Mouse (Mus musculus) hindbrain, embryonic 11.5 days (tissue): Measurements from ENCODE around the gene Vhl. TPM values are rescaled to one million over a fixed set of nuclear protein-coding genes. Genes with fewer than 3 reads are reported as not detected.

Source experiments
- ATAC-seq: fragments of 200-750 bp; cut with Nextera tagmentation; 2 replicates; pipeline ENCODE4 v1.8.0; 2017; ENCODE audit warnings: mild to moderate bottlenecking, moderate TSS enrichment, moderate library complexity; ENCODE audit not compliant: low FRiP score
- DNase-seq: peaks from one replicate; pipeline ENCODE4 v3.0.0-alpha.2; 2015; ENCODE audit warnings: low spot score
- H3K27ac ChIP-seq: fragments of 300-500 bp; sonication (generic); 2 replicates; pipeline ENCODE4 v1.5.1; 2014; ENCODE audit warnings: mild to moderate bottlenecking, low read depth, low read length
- H3K27me3 ChIP-seq: fragments of 300-500 bp; sonication (generic); 2 replicates; pipeline ENCODE4 v1.6.1; 2014; ENCODE audit warnings: mild to moderate bottlenecking, low read length, moderate library complexity, mixed read lengths; ENCODE audit not compliant: control insufficient read depth, insufficient read depth
- H3K36me3 ChIP-seq: fragments of 300-500 bp; sonication (generic); 2 replicates; pipeline ENCODE4 v1.6.1; 2014; ENCODE audit warnings: mild to moderate bottlenecking, low read length, moderate library complexity, mixed read lengths; ENCODE audit not compliant: control insufficient read depth, insufficient read depth
- H3K4me1 ChIP-seq: fragments of 300-500 bp; sonication (generic); replicated peaks from 2 replicates; pipeline ENCODE4 v1.6.1; 2014; ENCODE audit warnings: low read length, mixed read lengths; ENCODE audit not compliant: control insufficient read depth, insufficient read depth
- H3K4me2 ChIP-seq: fragments of 300-500 bp; sonication (generic); replicated peaks from 2 replicates; pipeline ENCODE4 v1.6.1; 2014; ENCODE audit warnings: mild to moderate bottlenecking, low read depth, low read length
- H3K4me3 ChIP-seq: fragments of 300-500 bp; sonication (generic); 2 replicates; pipeline ENCODE4 v1.5.1; 2014; ENCODE audit warnings: low read depth, low read length
- H3K9ac ChIP-seq: fragments of 300-500 bp; sonication (generic); 2 replicates; pipeline ENCODE4 v1.6.1; 2014; ENCODE audit warnings: low read depth, low read length
- H3K9me3 ChIP-seq: fragments of 300-500 bp; sonication (generic); 2 replicates; pipeline ENCODE4 v1.6.1; 2016; ENCODE audit warnings: low read length; ENCODE audit not compliant: control insufficient read depth
- WGBS: fragments of 180-500 bp; shearing (Covaris S2); extraction: QIAGEN DNeasy Blood & Tissue Kit; methylation state at CpG from one replicate; pipeline ENCODE4 v1.1.7; 2014; 5-methylcytosine and 5-hydroxymethylcytosine counted together
- polyA plus RNA-seq: library from polyadenylated mRNA; unstranded; fragments of >200 nt; fragmentation: Nextera tagmentation; extraction: Ambion mirVana; gene quantifications from 2 replicates; pipeline ENCODE4 v1.2.1, GENCODE M21; 2014

Gene Vhl
- polyA plus RNA-seq: 63.0 and 64.4 TPM in 2 replicates

- ATAC-seq (peak; percentile 90), DNase-seq (peak; percentile 90)
- Histone ChIP-seq H3K9me3 (no peaks in the 10 kb centered on the region), H3K4me2 (peak within 1 kb of the TSS; percentile 58), H3K36me3 (no peaks in the 10 kb centered on the region), H3K27ac (peak within 1 kb of the TSS; percentile 72), H3K27me3 (no peaks in the 10 kb centered on the region), H3K4me1 (peaks cover 2% of the 10 kb centered on the region; the same call in 1 of the 2 replicates), H3K4me3 (peak within 1 kb of the TSS; percentile 54), H3K9ac (peak within 1 kb of the TSS; percentile 79)
- 2% methylated on average over 52 of the region's 76 CpGs for WGBS
Observed at GRCm38 (mm10) chr6:113623941-113624751, at the start of gene Vhl. TSS of gene Vhl (plus strand) at chr6:113623959.

GRCm38 (mm10) chr6:113576044-113576443, 47.7 kb upstream of the Vhl start:
- 98% methylated on average over 6 of the region's 6 CpGs for WGBS
- no peak for ATAC-seq
- H3K36me3 ChIP-seq: no peaks in the 10 kb centered on the region

GRCm38 (mm10) chr6:113579306-113579705, 44.5 kb upstream of the Vhl start:
- Histone ChIP-seq H3K36me3 (no peaks in the 10 kb centered on the region; the same call in 1 of the 2 replicates), H3K4me2 (no peak overlapping the region), H3K4me1 (no peaks in the 10 kb centered on the region), H3K27me3 (no peaks in the 10 kb centered on the region), H3K4me3 (no peak overlapping the region), H3K27ac (no peak overlapping the region), H3K9ac (no peak overlapping the region), H3K9me3 (no peaks in the 10 kb centered on the region)
- WGBS: 93% methylated on average over 3 of the region's 3 CpGs
- ATAC-seq: no peak
- DNase-seq: no peak

More at GRCm38 (mm10) chr6:113576044-113576443, 47.7 kb upstream of the Vhl start:
- Histone ChIP-seq H3K9ac (no peak overlapping the region), H3K9me3 (no peaks in the 10 kb centered on the region), H3K27ac (no peak overlapping the region), H3K4me2 (no peak overlapping the region), H3K4me1 (no peaks in the 10 kb centered on the region), H3K27me3 (no peaks in the 10 kb centered on the region), H3K4me3 (no peak overlapping the region)
- no peak for DNase-seq

GRCm38 (mm10) chr6:113583023-113583422, 40.7 kb upstream of the Vhl start:
- Histone ChIP-seq H3K27me3 (no peaks in the 10 kb centered on the region), H3K36me3 (no peaks in the 10 kb centered on the region; the same call in 1 of the 2 replicates), H3K9ac (no peak overlapping the region), H3K27ac (no peak overlapping the region), H3K4me2 (no peak overlapping the region), H3K9me3 (no peaks in the 10 kb centered on the region), H3K4me1 (no peaks in the 10 kb centered on the region), H3K4me3 (no peak overlapping the region)
- 91% methylated on average over 4 of the region's 4 CpGs for WGBS
- no peak for ATAC-seq
- no peak for DNase-seq

GRCm38 (mm10) chr6:113585065-113585464, 38.7 kb upstream of the Vhl start:
- Histone ChIP-seq H3K4me3 (no peak overlapping the region), H3K4me2 (no peak overlapping the region), H3K36me3 (no peaks in the 10 kb centered on the region; the same call in 1 of the 2 replicates), H3K27me3 (no peaks in the 10 kb centered on the region), H3K4me1 (no peaks in the 10 kb centered on the region), H3K27ac (no peak overlapping the region), H3K9me3 (no peaks in the 10 kb centered on the region), H3K9ac (no peak overlapping the region)
- WGBS: 91% methylated on average over 5 of the region's 5 CpGs
- ATAC-seq: no peak
- no peak for DNase-seq

GRCm38 (mm10) chr6:113586466-113587183, 37.1 kb upstream of the Vhl start:
- ATAC-seq (no peak), DNase-seq (no peak)
- no peak overlapping the region for H3K4me2 ChIP-seq
- no peaks in the 10 kb centered on the region for H3K27me3 ChIP-seq
- H3K9ac ChIP-seq: no peak overlapping the region
- 77% methylated on average over 5 of the region's 5 CpGs for WGBS
- H3K27ac ChIP-seq: no peak overlapping the region
- no peaks in the 10 kb centered on the region; the same call in 1 of the 2 replicates for H3K36me3 ChIP-seq
- H3K9me3 ChIP-seq: no peaks in the 10 kb centered on the region
- no peak overlapping the region for H3K4me3 ChIP-seq
- H3K4me1 ChIP-seq: no peaks in the 10 kb centered on the region

GRCm38 (mm10) chr6:113592637-113593036, 31.1 kb upstream of the Vhl start:
- H3K4me2 ChIP-seq: no peak overlapping the region
- no peaks in the 10 kb centered on the region for H3K9me3 ChIP-seq
- no peaks in the 10 kb centered on the region for H3K4me1 ChIP-seq
- WGBS: 89% methylated on average over 2 of the region's 2 CpGs
- H3K4me3 ChIP-seq: no peak overlapping the region
- no peak overlapping the region for H3K9ac ChIP-seq
- H3K27ac ChIP-seq: no peak overlapping the region
- H3K27me3 ChIP-seq: no peaks in the 10 kb centered on the region
- H3K36me3 ChIP-seq: no peaks in the 10 kb centered on the region
- ATAC-seq: no peak
- no peak for DNase-seq

GRCm38 (mm10) chr6:113597945-113598344, 25.8 kb upstream of the Vhl start:
- H3K27ac ChIP-seq: no peak overlapping the region
- H3K4me2 ChIP-seq: no peak overlapping the region
- no peaks in the 10 kb centered on the region for H3K9me3 ChIP-seq
- 87% methylated on average over 4 of the region's 4 CpGs for WGBS
- ATAC-seq (no peak), DNase-seq (no peak)
- no peaks in the 10 kb centered on the region for H3K4me1 ChIP-seq
- no peak overlapping the region for H3K4me3 ChIP-seq
- H3K9ac ChIP-seq: no peak overlapping the region
- no peaks in the 10 kb centered on the region for H3K36me3 ChIP-seq
- H3K27me3 ChIP-seq: no peaks in the 10 kb centered on the region
